Mouse (Mus musculus): Measurements from ENCODE around the gene Sdc4.

The Sdc4 gene

DNA sequence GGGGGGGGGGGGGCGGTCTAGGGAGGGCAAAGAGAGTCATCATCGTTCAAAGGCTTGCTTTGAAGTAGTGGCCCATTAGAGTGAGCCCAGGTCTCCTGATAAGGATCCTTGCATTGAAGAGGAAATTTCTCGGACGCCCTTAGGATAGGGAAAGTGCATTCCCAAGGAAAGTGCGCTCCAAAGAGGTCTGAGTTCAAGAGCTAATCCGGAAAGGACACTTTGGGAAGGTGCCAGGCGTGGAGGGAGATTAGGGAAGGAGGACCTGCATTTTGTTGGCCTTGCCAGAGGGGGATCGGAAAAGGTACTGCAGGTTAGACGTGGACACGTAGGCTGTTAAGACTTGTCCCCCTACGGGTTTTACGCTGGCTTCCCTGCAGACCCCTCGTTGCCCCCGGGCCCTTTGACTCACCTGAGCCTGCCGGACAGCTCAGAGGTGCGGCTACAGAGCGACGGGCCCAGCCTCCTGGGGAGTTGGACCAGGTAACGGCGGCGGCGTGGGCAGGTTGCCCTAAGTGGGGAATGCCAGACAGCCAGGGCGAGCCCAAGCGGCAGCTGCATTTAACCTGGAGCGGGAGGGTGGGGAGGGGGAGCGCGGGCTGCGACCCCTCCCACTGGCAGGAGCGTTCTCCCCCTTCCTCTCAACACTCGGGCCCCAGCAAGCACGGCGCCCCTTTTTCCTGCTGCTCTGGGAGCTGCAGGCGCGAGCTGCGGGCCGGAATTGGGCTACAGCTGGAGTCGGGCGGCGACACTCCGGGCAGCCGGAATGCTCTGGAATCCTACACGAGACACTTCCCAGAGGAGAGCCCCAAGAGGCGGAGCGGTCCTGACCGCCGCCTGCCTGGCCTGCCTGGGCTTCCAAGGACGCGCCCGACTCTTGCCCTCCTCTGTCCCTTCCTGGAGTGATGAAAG is 39.4 kb downstream of the Sdc4 start:
- in situ Hi-C loops (cut with MboI, MseI), result no loop called here

DNA sequence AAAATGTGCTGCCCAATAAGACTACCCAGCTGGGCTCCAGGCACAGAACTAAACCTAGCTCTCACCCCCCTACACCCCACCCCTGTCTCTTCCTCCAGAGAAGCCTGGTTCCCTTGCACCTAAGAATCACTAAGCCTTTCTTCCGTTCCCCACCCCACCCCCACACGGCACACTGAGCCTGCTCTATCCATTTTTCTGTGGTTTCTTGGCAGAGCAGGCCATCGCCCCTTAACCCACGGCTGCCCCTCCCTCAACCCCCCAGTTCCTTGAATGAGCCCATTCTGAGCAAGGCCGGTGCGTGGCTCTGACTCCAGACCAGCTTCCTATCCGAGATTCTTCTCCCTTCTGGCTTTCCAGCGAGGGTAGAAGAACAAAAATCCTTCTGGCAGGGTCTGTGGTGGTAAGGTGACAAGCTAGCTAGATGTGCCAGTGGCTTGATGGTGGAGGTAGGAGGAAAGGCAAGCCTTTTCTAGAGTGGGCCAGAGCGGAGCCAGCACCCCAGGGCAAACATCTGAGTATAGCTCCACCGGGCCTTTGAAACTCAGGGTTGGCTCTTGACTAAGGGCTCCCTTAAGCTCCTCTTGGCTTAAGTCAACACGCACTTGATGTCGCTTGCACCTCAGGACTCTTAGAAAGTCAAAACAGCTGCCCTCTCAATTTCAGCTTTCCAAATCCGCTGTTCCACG is 40.1 kb downstream of the Sdc4 start:
- in situ Hi-C loops (cut with MboI, MseI), result no loop called here

DNA sequence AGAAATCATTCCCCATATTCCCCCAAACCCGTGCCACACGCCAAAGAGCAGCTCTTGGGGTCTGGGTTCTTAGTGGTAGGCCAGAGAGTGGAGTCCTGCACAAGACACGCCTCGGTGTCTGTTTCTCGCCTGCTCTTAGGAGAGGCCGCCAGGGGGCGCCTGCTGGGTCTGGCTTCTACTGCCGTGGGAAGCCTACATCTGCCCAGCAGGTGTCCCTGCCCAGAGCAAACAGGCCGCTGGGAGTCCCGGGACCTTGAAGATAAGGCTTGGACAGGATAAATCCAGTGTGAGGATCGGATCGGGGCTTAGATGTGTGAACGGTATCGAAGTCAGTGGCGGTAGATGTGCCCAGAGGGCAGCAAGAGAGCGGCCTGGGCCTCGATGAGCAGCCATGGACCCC is 40.8 kb downstream of the Sdc4 start, which contains the start of gene Rbpjl:
Gene Rbpjl (plus strand): TSS at position 236 of the 400 bp plus-strand sequence.
- in situ Hi-C loops (cut with MboI, MseI), result no loop called here

DNA sequence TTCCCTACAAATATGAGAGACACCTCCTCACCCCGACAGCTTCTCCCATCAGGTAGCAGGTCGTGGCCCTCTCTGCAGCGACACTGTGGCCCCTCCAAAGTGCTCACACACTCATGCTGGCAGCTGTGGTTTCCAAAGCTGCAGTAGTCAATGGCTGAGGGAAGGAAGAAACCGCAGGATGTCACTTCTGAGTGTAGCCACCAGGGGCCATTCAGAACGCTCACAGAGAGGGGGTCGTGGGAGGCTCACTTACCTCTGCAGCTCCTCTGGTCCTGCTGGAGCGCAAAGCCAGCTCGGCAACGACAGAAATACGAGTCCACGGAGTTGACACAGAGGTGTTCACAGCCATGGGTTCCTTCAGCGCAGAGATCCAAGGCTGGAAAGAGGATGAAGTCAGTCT is 46.8 kb downstream of the Sdc4 start:
- in situ Hi-C loops (cut with MboI, MseI), result no loop called here

DNA sequence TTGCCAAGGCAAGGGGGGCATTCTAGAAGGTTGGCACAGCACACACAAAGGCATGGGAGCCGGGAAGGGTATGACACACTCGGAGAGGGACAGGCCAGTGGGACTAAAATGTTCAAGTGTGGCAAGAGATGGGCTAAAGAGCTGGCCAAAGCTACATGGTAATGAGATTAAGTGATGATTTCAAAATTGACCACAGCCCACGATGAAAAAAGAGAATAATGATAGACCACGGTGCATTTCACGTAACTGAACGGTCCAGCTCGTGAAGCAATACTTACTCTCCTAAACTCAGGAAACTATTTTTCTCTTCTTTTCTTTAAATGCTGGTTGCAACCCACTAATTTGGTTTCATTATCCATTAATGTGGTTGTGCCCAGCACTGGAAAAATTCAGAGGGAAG is 47.6 kb downstream of the Sdc4 start:
- in situ Hi-C loops (cut with MboI, MseI), result no loop called here

- in situ Hi-C loops (cut with MboI, MseI), result no loop called here
Observed at GRCm38 (mm10) chr2:164393126-164393525, 50.6 kb downstream of the Sdc4 start.

DNA sequence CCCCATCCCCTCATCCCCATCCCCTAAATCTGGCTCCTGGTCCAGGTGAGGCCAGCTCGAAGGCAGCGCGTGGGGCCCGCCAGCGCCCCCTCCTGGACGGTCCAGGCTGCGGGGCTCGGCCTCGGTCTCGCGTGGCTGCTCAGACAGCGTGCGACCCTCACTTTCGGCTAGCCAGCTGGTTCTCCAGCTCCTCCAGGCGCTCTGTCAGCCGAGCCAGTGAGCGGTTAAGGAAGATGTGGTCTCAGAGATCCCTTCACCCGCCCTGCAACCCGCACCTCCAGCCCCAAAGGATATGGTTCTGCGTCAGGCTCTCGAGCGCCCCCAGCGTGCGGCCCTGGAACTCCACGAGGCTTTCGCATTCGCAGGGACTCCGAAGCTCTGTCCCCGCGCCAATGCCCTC is 54.2 kb downstream of the Sdc4 start:
- in situ Hi-C loops (cut with MboI, MseI), result loop anchor here (10.0 kb wide), 1 partner anchor 1395 kb away; no protein-coding TSS in a partner anchor

GRCm38 (mm10) chr2:164389020-164389419 is 54.7 kb downstream of the Sdc4 start, which contains the start of gene Slpi:
TSS of gene Slpi (minus strand) at chr2:164389095.
- in situ Hi-C loops (cut with MboI, MseI), result loop anchor here (10.0 kb wide), 1 partner anchor 1396 kb away; no protein-coding TSS in a partner anchor

DNA sequence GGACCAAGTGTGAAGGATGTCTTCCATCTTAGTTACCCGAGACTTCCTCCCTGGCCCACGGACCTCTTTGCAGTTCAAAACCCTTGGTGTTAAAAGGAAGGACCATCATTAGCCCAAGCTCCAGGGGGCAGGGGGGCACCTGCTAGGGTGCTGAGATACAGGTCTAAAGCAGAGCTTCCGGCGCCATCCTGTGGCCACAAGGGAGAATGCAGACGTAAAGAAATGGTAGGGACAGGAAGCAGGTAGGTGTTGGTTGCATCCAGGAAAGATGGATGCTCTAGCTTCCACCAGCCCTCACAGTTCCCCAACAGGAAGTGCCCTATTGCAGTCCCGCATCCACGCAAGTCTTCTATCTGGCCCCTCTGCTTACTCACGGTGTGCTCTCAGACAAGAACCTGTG is 56.7 kb downstream of the Sdc4 start:
- in situ Hi-C loops (cut with MboI, MseI), result loop anchor here (10.0 kb wide), 1 partner anchor 1398 kb away; no protein-coding TSS in a partner anchor

GRCm38 (mm10) chr2:164385927-164386763 is 57.5 kb downstream of the Sdc4 start:
- in situ Hi-C loops (cut with MboI, MseI), result loop anchor here (10.0 kb wide), 1 partner anchor 1399 kb away; no protein-coding TSS in a partner anchor

- in situ Hi-C loops (cut with MboI, MseI), result loop anchor here (10.0 kb wide), 1 partner anchor 1401 kb away; no protein-coding TSS in a partner anchor
Observed at GRCm38 (mm10) chr2:164383656-164384399, 59.9 kb downstream of the Sdc4 start.

DNA sequence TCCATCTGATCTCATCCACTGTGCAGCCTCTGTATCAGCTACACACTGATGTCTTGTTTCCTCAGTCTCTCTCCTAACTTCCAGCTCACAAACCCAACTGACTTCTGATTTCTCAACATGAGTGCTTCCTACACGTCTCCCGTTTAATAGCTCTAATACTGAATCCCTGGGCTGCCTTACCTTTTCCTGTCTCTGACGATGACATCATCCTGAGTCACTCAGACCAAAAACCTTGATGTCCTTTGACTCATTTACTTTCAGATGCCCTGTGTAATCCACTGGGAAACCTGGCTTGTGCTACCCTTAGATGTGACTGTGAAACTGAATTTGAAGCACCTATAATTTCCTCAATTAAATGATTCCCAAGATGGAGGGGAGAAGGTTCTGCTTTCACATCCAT is 60.7 kb downstream of the Sdc4 start:
- in situ Hi-C loops (cut with MboI, MseI), result loop anchor here (10.0 kb wide), 1 partner anchor 1402 kb away; no protein-coding TSS in a partner anchor

DNA sequence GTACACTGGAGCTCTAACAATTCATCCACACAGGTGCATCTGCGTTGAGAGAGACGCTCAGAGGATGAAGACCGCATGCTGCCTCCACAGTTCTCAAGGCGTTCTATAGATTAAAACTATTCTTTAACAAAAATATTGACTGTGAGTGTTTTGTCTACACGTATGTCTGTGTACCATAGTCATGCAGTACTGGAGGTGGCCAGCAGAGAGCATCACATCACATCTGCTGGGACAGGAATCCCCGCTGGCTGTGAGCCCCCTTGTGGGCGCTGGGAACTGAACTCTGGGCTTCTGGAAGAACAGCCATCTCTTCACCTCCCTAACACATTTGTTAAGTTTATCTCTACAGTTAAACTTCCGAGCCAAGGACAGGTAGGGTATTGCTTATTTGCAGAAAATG is 62.0 kb downstream of the Sdc4 start:
- in situ Hi-C loops (cut with MboI, MseI), result loop anchor here (10.0 kb wide), 1 partner anchor 1403 kb away; no protein-coding TSS in a partner anchor

- in situ Hi-C loops (cut with MboI, MseI), result no loop called here
Observed at GRCm38 (mm10) chr2:164377478-164378426, 65.9 kb downstream of the Sdc4 start.
